Mouse (Mus musculus) kidney, adult 2 months (tissue): ENCODE data around the gene Mccc1.

Experiments
- CTCF ChIP-seq: fragments of 200-500 bp; conservative IDR thresholded peaks from 2 replicates; pipeline ENCODE4 v1.5.1; 2011; ENCODE audit warnings: low read depth, mild to moderate bottlenecking, control low read depth, low read length, moderate library complexity, mixed read lengths; ENCODE audit not compliant: insufficient read depth, insufficient read length
- POLR2A ChIP-seq: fragments of 200-500 bp; IDR thresholded peaks from one replicate; pipeline ENCODE4 v1.6.1; 2011; ENCODE audit warnings: low read depth, low read length, control low read depth

DNA sequence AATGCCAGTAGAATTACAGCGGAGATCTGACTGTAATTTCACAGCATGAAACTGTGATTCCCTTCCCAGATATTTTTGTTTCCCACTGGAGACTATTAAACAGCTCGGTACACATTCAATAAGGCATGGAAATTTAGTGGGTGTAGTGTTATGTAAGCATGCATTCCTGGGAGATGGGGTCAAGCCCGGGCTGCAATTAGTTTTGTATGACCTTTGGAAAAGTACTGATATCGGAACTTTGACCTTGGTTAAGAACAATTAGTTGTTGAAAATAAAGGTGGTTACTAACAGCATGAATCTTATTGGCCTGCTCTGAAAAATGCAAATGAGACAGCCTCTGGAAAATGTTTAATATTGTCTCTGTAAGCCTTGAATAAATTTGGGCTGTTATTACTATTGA is 30.0 kb downstream of the Mccc1 start:
- no peak for TF ChIP-seq CTCF
- no peak for TF ChIP-seq POLR2A
